Mouse (Mus musculus) ES-Bruce4 (cell line): ENCODE measurements around the gene C87436. TPM values are rescaled to one million over a fixed set of nuclear protein-coding genes. Genes with fewer than 3 reads are reported as not detected.

Experiments
- H3K27ac ChIP-seq: 2 replicates; pipeline ENCODE4 v1.5.1; 2012; ENCODE audit warnings: low read length, inconsistent platforms; ENCODE audit not compliant: insufficient read depth
- H3K27me3 ChIP-seq: 2 replicates; pipeline ENCODE4 v1.6.1; 2012; ENCODE audit warnings: mild to moderate bottlenecking, low read length, inconsistent platforms; ENCODE audit not compliant: control insufficient read depth, poor library complexity, insufficient read depth, severe bottlenecking
- H3K36me3 ChIP-seq: 2 replicates; pipeline ENCODE4 v1.6.1; 2012; ENCODE audit warnings: inconsistent platforms, mild to moderate bottlenecking, low read length, moderate library complexity; ENCODE audit not compliant: control insufficient read depth, poor library complexity, insufficient read depth, severe bottlenecking
- H3K4me1 ChIP-seq: one replicate; pipeline ENCODE4 v1.8.1; 2011; ENCODE audit warnings: low read length; ENCODE audit not compliant: control insufficient read depth, insufficient read depth
- H3K4me3 ChIP-seq: 2 replicates; pipeline ENCODE4 v1.5.1; 2011; ENCODE audit warnings: low read depth, mild to moderate bottlenecking, low read length
- H3K9ac ChIP-seq: 2 replicates; pipeline ENCODE4 v1.6.1; 2012; ENCODE audit warnings: low read depth, mild to moderate bottlenecking, inconsistent platforms; ENCODE audit not compliant: poor library complexity, severe bottlenecking
- H3K9me3 ChIP-seq: replicated peaks from 2 replicates; pipeline ENCODE4 v1.6.1; 2012; ENCODE audit warnings: mild to moderate bottlenecking, low read length, inconsistent platforms; ENCODE audit not compliant: control insufficient read depth, poor library complexity, insufficient read depth, severe bottlenecking
- CTCF ChIP-seq: IDR thresholded peaks from one replicate; pipeline ENCODE4 v1.8.1; 2011; ENCODE audit warnings: low read depth, low read length
- EP300 ChIP-seq: IDR thresholded peaks from 2 replicates; pipeline ENCODE4 v1.6.1; 2011; ENCODE audit warnings: low read depth, low read length; ENCODE audit not compliant: insufficient read depth
- POLR2A ChIP-seq: IDR thresholded peaks from one replicate; pipeline ENCODE4 v1.8.1; 2011; ENCODE audit warnings: low read length; ENCODE audit not compliant: insufficient read depth
- polyA plus RNA-seq: library from polyadenylated mRNA; stranded (reverse); fragments of >200 nt; gene quantifications from 2 replicates; pipeline ENCODE4 v1.2.4, GENCODE M21; 2011; ENCODE audit warnings: low read depth; ENCODE audit not compliant: missing spikeins, insufficient read depth, insufficient read length

C87436 gene
- polyA plus RNA-seq, 1 experiment = 12.6 TPM

- Histone ChIP-seq H3K27me3 (no peaks in the 10 kb centered on the region), H3K9ac (peak overlapping the region; percentile 67), H3K27ac (no peak overlapping the region), H3K9me3 (no peaks in the 10 kb centered on the region), H3K4me1 (no peaks in the 10 kb centered on the region), H3K36me3 (peaks cover 2% of the 10 kb centered on the region; the same call in 1 of the 2 replicates), H3K4me3 (no peak overlapping the region; the same call in 1 of the 2 replicates)
- TF ChIP-seq EP300 = no peak
- no peak for TF ChIP-seq CTCF
- TF ChIP-seq POLR2A = no peak
Measured at GRCm38 (mm10) chr6:86439531-86439930, 1.4 kb downstream of the C87436 start.

- H3K4me3 ChIP-seq = no peak overlapping the region
- no peaks in the 10 kb centered on the region for H3K27me3 ChIP-seq
- TF ChIP-seq EP300 (no peak), CTCF (no peak), POLR2A (no peak)
- no peaks in the 10 kb centered on the region for H3K4me1 ChIP-seq
- no peaks in the 10 kb centered on the region for H3K9me3 ChIP-seq
- peaks cover 10% of the 10 kb centered on the region; the same call in 1 of the 2 replicates for H3K36me3 ChIP-seq
- no peak overlapping the region for H3K27ac ChIP-seq
- H3K9ac ChIP-seq = no peak overlapping the region
Measured at GRCm38 (mm10) chr6:86441571-86441970, 3.4 kb downstream of the C87436 start.

- Histone ChIP-seq H3K9ac (no peak overlapping the region), H3K27ac (no peak overlapping the region), H3K4me1 (no peaks in the 10 kb centered on the region), H3K36me3 (peaks cover 19% of the 10 kb centered on the region; the same call in 1 of the 2 replicates), H3K9me3 (no peaks in the 10 kb centered on the region), H3K27me3 (no peaks in the 10 kb centered on the region), H3K4me3 (no peak overlapping the region)
- no peak for TF ChIP-seq CTCF
- TF ChIP-seq POLR2A = no peak
- no peak for TF ChIP-seq EP300
Measured at GRCm38 (mm10) chr6:86445551-86445950, 7.4 kb downstream of the C87436 start.

- Histone ChIP-seq H3K4me1 (no peaks in the 10 kb centered on the region), H3K27me3 (no peaks in the 10 kb centered on the region), H3K9me3 (no peaks in the 10 kb centered on the region), H3K4me3 (no peak overlapping the region), H3K36me3 (peaks cover 18% of the 10 kb centered on the region; the same call in 1 of the 2 replicates), H3K27ac (no peak overlapping the region), H3K9ac (no peak overlapping the region)
- TF ChIP-seq CTCF (no peak), EP300 (no peak), POLR2A (no peak)
Measured at GRCm38 (mm10) chr6:86446927-86447568, 8.9 kb downstream of the C87436 start.

GRCm38 (mm10) chr6:86456727-86457126 lies 18.6 kb downstream of the C87436 start:
- Histone ChIP-seq H3K4me3 (no peak overlapping the region), H3K36me3 (no peaks in the 10 kb centered on the region; the same call in 1 of the 2 replicates), H3K9ac (no peak overlapping the region), H3K9me3 (no peaks in the 10 kb centered on the region), H3K27ac (no peak overlapping the region), H3K27me3 (no peaks in the 10 kb centered on the region), H3K4me1 (peaks cover 2% of the 10 kb centered on the region)
- TF ChIP-seq POLR2A (no peak), CTCF (no peak), EP300 (no peak)

- H3K36me3 ChIP-seq = no peaks in the 10 kb centered on the region
- H3K9me3 ChIP-seq = no peaks in the 10 kb centered on the region
- no peak overlapping the region for H3K27ac ChIP-seq
- H3K4me1 ChIP-seq = no peaks in the 10 kb centered on the region
- no peak overlapping the region for H3K9ac ChIP-seq
- H3K4me3 ChIP-seq = no peak overlapping the region
- no peaks in the 10 kb centered on the region for H3K27me3 ChIP-seq
- no peak for TF ChIP-seq CTCF
- no peak for TF ChIP-seq EP300
- no peak for TF ChIP-seq POLR2A
Measured at GRCm38 (mm10) chr6:86463079-86463478, 24.9 kb downstream of the C87436 start.
